Mouse (Mus musculus): Measurements from ENCODE around the gene Qsox2. TPM values are rescaled to one million over a fixed set of nuclear protein-coding genes. Genes with fewer than 3 reads are reported as not detected.
A peak's percentile ranks its signal among the peaks of the same experiment; 100 is the strongest.

Gene Qsox2
- polyA plus RNA-seq, 1 experiment from 2014 or later: 11.8 TPM

DNA sequence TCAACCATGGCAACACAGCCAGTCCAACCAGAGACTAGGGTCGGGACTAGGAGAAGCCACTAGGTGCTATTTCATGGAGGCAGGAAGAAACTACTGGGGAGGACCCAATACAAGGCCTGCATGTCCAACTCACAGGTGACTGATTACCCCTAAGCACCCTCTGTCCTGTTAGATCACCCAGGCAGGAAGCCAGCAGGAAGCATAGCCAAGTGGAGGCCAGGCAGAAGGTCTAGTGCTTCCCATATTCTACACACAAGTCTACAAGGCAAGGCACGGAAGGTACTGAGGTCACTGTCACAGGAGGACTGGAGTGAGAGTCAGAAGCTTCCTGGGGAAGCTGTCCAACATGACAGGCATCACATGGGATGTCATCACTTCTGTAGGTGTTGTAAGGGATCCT, 2.6 kb downstream of the Qsox2 start:
- Histone ChIP-seq H3K27ac (ENCODE audit: low read depth, low read length) (no peak overlapping the region), H3K4me3 (ENCODE audit: low read depth, low read length) (no peak overlapping the region)
- 71% methylated on average over 2 of the region's 2 CpGs for WGBS (ENCODE audit: insufficient replicate concordance)

DNA sequence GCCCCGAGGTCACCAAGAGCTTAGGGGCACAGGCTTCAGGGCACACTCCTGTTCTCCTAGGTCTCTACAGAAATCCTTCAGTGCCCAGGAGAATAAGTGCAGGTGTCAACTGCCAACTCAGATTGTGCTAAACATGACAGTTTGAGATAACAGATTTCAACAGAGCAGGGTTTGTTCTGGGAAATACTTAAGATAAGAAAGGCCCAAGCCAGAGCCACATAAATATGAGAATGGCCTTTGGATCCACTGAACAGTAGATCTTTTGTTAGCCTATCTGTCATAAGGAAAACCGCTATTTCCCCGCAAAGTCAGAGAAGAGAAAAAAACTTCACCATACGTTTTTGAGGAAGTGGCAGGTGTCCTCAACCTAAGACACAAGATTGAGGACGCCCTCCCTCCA, 3.1 kb downstream of the Qsox2 start:
- ATAC-seq (replicated peaks; ENCODE audit: insufficient number of reproducible peaks, low FRiP score, low TSS enrichment): no peak
- Histone ChIP-seq H3K4me3 (ENCODE audit: low read depth, low read length) (no peak overlapping the region), H3K4me2 (no peak overlapping the region; the same call in 1 of the 2 replicates), H3K36me3 (ENCODE audit: control insufficient read depth, insufficient read depth, low read length) (no peaks in the 10 kb centered on the region), H3K9ac (ENCODE audit: low read depth, low read length) (no peak overlapping the region), H3K9me3 (replicated peaks; ENCODE audit: control insufficient read depth, low read length) (no peaks in the 10 kb centered on the region), H3K27me3 (ENCODE audit: control insufficient read depth, insufficient read depth, low read length) (no peaks in the 10 kb centered on the region), H3K4me1 (ENCODE audit: control insufficient read depth, insufficient read depth, low read length) (peaks cover 24% of the 10 kb centered on the region), H3K27ac (ENCODE audit: low read depth, low read length) (no peak overlapping the region)
- WGBS (ENCODE audit: insufficient replicate concordance): 51% methylated on average over 5 of the region's 5 CpGs

More for the DNA sequence above, 2.6 kb downstream of the Qsox2 start:
- H3K9me3 ChIP-seq (replicated peaks; ENCODE audit: control insufficient read depth, low read length): no peaks in the 10 kb centered on the region
- no peaks in the 10 kb centered on the region for H3K27me3 ChIP-seq (ENCODE audit: control insufficient read depth, insufficient read depth, low read length)
- H3K4me2 ChIP-seq: no peak overlapping the region; the same call in 1 of the 2 replicates
- ATAC-seq (replicated peaks; ENCODE audit: insufficient number of reproducible peaks, low FRiP score, low TSS enrichment): no peak
- H3K9ac ChIP-seq (ENCODE audit: low read depth, low read length): no peak overlapping the region
- peaks cover 24% of the 10 kb centered on the region for H3K4me1 ChIP-seq (ENCODE audit: control insufficient read depth, insufficient read depth, low read length)
- no peaks in the 10 kb centered on the region for H3K36me3 ChIP-seq (ENCODE audit: control insufficient read depth, insufficient read depth, low read length)

DNA sequence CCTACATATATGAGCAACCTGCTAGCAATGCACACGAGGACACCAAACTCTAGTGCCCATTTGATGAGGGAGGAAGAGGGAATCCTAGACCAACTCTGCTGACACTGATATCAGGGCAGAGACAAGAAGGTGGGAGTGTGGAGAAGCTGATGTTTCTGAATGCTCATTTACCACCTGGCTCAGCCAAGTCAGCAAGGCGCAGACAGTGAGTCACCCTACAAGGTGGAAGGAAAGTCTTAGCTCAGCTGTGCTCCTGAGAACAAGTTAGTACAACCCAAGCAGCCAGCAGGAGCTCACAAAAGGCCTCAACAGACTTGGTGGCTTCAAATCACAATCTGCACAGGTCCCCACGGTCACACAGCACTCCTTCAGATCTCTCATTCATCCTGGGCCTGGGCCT, 6.0 kb downstream of the Qsox2 start:
- ATAC-seq (replicated peaks; ENCODE audit: insufficient number of reproducible peaks, low FRiP score, low TSS enrichment): no peak
- Histone ChIP-seq H3K4me3 (ENCODE audit: low read depth, low read length) (no peak overlapping the region), H3K4me1 (ENCODE audit: control insufficient read depth, insufficient read depth, low read length) (peaks cover 20% of the 10 kb centered on the region), H3K36me3 (ENCODE audit: control insufficient read depth, insufficient read depth, low read length) (no peaks in the 10 kb centered on the region), H3K27me3 (ENCODE audit: control insufficient read depth, insufficient read depth, low read length) (no peaks in the 10 kb centered on the region), H3K9ac (ENCODE audit: low read depth, low read length) (no peak overlapping the region), H3K9me3 (replicated peaks; ENCODE audit: control insufficient read depth, low read length) (no peaks in the 10 kb centered on the region), H3K27ac (ENCODE audit: low read depth, low read length) (no peak overlapping the region), H3K4me2 (no peak overlapping the region)
- WGBS (ENCODE audit: insufficient replicate concordance): 66% methylated on average over 3 of the region's 3 CpGs

DNA sequence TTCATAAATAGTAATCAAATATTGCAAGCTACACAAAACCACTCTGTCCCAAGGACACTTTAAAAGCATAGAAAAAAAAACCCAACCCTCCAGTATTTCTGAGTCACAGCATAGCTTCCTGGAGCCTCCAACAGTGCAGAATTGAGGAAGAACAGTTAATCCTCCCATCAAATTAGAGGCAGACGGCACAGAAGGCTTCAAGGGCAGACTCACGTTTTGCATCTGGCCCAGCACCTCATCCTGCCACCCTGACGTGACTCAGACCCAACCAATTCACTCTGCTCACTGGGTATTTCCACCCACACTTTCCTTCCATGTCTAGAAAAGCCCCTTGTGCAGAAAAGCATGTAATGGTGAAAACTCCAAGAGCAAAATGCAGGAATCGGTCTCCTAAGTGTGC, 7.1 kb downstream of the Qsox2 start:
- H3K27ac ChIP-seq (ENCODE audit: low read depth, low read length): no peak overlapping the region
- no peaks in the 10 kb centered on the region for H3K36me3 ChIP-seq (ENCODE audit: control insufficient read depth, insufficient read depth, low read length)
- no peak overlapping the region for H3K9ac ChIP-seq (ENCODE audit: low read depth, low read length)
- no peak overlapping the region for H3K4me2 ChIP-seq
- no peaks in the 10 kb centered on the region for H3K27me3 ChIP-seq (ENCODE audit: control insufficient read depth, insufficient read depth, low read length)
- H3K9me3 ChIP-seq (replicated peaks; ENCODE audit: control insufficient read depth, low read length): no peaks in the 10 kb centered on the region
- H3K4me3 ChIP-seq (ENCODE audit: low read depth, low read length): no peak overlapping the region
- peaks cover 17% of the 10 kb centered on the region for H3K4me1 ChIP-seq (ENCODE audit: control insufficient read depth, insufficient read depth, low read length)
- no peak for ATAC-seq (replicated peaks; ENCODE audit: insufficient number of reproducible peaks, low FRiP score, low TSS enrichment)
- WGBS (ENCODE audit: insufficient replicate concordance): 62% methylated on average over 4 of the region's 4 CpGs

DNA sequence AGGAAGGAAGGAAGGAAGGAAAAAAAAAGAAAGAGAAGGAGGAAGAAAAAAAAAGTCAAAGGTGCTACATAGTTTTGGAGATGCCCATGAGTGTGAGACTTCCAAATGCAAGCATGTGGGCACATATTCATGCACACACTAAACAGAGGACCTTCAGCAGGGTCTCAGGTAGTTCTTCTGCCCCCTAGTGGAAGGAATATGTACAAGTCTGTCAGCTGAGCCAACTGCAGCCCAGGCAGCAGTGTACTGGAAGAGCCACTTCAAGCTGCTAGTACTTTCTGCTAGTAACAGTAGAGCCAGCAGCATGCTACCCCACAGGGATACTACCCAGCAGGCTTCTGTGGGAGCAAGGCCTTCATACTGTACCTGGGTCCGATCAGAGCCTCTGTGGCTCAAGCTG, 9.5 kb downstream of the Qsox2 start:
- 0 out of 2 replicates have a peak, but pooled peaks have one; percentile 53 for ATAC-seq (replicated peaks; ENCODE audit: insufficient number of reproducible peaks, low FRiP score, low TSS enrichment)
- Histone ChIP-seq H3K9ac (ENCODE audit: low read depth, low read length) (no peak overlapping the region), H3K27me3 (ENCODE audit: control insufficient read depth, insufficient read depth, low read length) (no peaks in the 10 kb centered on the region), H3K9me3 (replicated peaks; ENCODE audit: control insufficient read depth, low read length) (no peaks in the 10 kb centered on the region), H3K4me1 (ENCODE audit: control insufficient read depth, insufficient read depth, low read length) (0 out of 2 replicates have a peak, but pooled peaks cover 2% of the 10 kb centered on the region), H3K4me2 (no peak overlapping the region), H3K36me3 (ENCODE audit: control insufficient read depth, insufficient read depth, low read length) (no peaks in the 10 kb centered on the region), H3K4me3 (ENCODE audit: low read depth, low read length) (no peak overlapping the region), H3K27ac (ENCODE audit: low read depth, low read length) (no peak overlapping the region)
- WGBS (ENCODE audit: insufficient replicate concordance): 70% methylated on average over 1 of the region's 1 CpGs

DNA sequence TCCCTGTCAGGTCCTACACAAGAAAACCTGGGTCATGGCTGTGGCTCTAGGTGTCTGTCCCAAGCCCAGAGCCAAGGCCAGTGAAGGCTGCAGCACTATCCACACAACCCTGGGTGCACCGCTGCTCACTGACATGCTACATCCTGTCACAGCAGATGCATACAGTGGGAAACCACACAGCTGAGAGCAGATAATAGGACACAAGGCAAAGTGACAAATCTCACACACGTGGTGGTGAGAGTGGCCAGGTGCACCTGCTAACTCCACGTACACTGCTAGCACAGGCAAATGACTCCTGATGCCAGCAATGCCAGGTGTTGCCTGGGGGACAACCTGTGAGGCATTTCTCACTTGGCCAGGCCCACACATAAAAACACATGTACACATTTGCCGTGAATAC, 12.1 kb downstream of the Qsox2 start:
- H3K4me3 ChIP-seq (ENCODE audit: low read depth, low read length): no peak overlapping the region
- no peak overlapping the region for H3K9ac ChIP-seq (ENCODE audit: low read depth, low read length)
- 83% methylated on average over 4 of the region's 4 CpGs for WGBS (ENCODE audit: insufficient replicate concordance)
- H3K27me3 ChIP-seq (ENCODE audit: control insufficient read depth, insufficient read depth, low read length): no peaks in the 10 kb centered on the region
- no peak for ATAC-seq (replicated peaks; ENCODE audit: insufficient number of reproducible peaks, low FRiP score, low TSS enrichment)
- no peaks in the 10 kb centered on the region for H3K36me3 ChIP-seq (ENCODE audit: control insufficient read depth, insufficient read depth, low read length)
- no peak overlapping the region for H3K27ac ChIP-seq (ENCODE audit: low read depth, low read length)
- no peaks in the 10 kb centered on the region for H3K9me3 ChIP-seq (replicated peaks; ENCODE audit: control insufficient read depth, low read length)
- H3K4me1 ChIP-seq (ENCODE audit: control insufficient read depth, insufficient read depth, low read length): no peaks in the 10 kb centered on the region
- no peak overlapping the region for H3K4me2 ChIP-seq

DNA sequence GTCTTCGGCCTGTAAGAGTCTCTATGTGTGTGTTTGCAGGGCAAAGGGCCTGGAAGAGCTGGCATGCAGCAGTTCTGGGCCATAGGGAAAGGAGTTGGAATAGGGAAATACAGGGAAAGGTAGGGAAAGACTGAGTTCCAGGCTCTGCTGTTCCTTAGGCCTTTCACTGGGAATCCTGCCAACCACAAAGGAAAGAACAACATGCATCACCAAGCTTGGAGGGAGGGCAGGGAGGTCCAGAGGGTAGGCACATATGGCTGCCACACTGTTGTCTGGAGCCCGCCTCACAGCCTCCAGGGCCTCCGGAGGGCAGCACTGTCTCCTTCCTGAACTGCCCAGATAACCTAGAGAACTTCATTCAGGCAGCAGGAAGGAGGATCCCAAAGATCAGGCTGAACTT, 13.4 kb downstream of the Qsox2 start:
- no peaks in the 10 kb centered on the region for H3K36me3 ChIP-seq (ENCODE audit: control insufficient read depth, insufficient read depth, low read length)
- 68% methylated on average over 3 of the region's 3 CpGs for WGBS (ENCODE audit: insufficient replicate concordance)
- no peak overlapping the region for H3K9ac ChIP-seq (ENCODE audit: low read depth, low read length)

DNA sequence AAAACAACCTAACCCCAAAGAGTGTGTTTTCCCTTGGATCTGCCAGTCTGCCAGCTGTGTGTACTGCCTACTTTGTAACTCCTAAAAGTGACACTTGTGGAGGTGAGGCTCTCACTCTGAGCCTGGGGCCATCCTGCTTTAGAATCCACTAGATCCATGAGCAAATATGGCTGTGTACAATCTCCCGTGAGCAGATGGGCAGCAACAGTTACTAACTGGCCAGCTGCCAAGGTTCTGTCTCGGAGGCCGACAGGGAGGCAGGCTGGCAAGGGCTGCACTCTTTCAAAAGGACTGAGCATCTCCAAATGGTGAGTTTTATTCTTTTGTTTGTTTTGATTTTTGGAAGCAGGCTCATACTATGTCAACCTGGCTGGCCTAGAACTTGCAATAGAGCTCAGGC, 22.8 kb downstream of the Qsox2 start:
- 23% methylated on average over 3 of the region's 3 CpGs for WGBS (ENCODE audit: insufficient replicate concordance)
- 0 out of 2 replicates have a peak, but pooled peaks cover 2% of the 10 kb centered on the region for H3K27me3 ChIP-seq (ENCODE audit: control insufficient read depth, insufficient read depth, low read length)
- H3K9ac ChIP-seq (ENCODE audit: low read depth, low read length): no peak overlapping the region
- H3K4me2 ChIP-seq: no peak overlapping the region
- no peaks in the 10 kb centered on the region for H3K4me1 ChIP-seq (ENCODE audit: control insufficient read depth, insufficient read depth, low read length)
- H3K4me3 ChIP-seq (ENCODE audit: low read depth, low read length): no peak overlapping the region
- no peak for ATAC-seq (replicated peaks; ENCODE audit: insufficient number of reproducible peaks, low FRiP score, low TSS enrichment)
- H3K9me3 ChIP-seq (replicated peaks; ENCODE audit: control insufficient read depth, low read length): no peaks in the 10 kb centered on the region
- peaks cover 16% of the 10 kb centered on the region for H3K36me3 ChIP-seq (ENCODE audit: control insufficient read depth, insufficient read depth, low read length)
- no peak overlapping the region for H3K27ac ChIP-seq (ENCODE audit: low read depth, low read length)

More for the DNA sequence above, 13.4 kb downstream of the Qsox2 start:
- no peaks in the 10 kb centered on the region for H3K27me3 ChIP-seq (ENCODE audit: control insufficient read depth, insufficient read depth, low read length)
- H3K4me2 ChIP-seq: no peak overlapping the region
- no peaks in the 10 kb centered on the region for H3K9me3 ChIP-seq (replicated peaks; ENCODE audit: control insufficient read depth, low read length)
- no peak for ATAC-seq (replicated peaks; ENCODE audit: insufficient number of reproducible peaks, low FRiP score, low TSS enrichment)
- no peaks in the 10 kb centered on the region for H3K4me1 ChIP-seq (ENCODE audit: control insufficient read depth, insufficient read depth, low read length)
- H3K27ac ChIP-seq (ENCODE audit: low read depth, low read length): no peak overlapping the region
- no peak overlapping the region for H3K4me3 ChIP-seq (ENCODE audit: low read depth, low read length)

DNA sequence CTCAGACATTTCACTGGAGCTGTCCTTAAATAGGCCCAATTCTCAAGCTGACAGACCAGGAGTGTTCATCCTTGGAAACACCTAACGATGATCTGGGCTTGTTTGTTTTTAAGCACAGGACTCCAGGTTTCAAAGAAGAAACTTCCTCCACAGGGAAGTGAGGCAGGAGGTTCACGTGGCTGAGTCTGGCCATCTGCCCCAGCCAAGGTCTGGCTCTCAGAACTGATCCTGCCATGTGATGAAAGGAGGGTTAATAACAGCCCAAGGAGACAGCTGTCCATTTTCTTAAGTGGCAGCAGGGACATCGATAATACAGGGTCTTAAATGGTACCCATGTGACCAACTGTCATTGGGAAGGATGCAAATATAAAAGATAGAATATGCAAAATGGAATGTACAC, 27.8 kb downstream of the Qsox2 start:
- H3K36me3 ChIP-seq (ENCODE audit: control insufficient read depth, insufficient read depth, low read length): peaks cover 11% of the 10 kb centered on the region
- peaks cover 37% of the 10 kb centered on the region for H3K27me3 ChIP-seq (ENCODE audit: control insufficient read depth, insufficient read depth, low read length)
- H3K4me3 ChIP-seq (ENCODE audit: low read depth, low read length): no peak overlapping the region
- peaks cover 3% of the 10 kb centered on the region; the same call in 1 of the 2 replicates for H3K4me1 ChIP-seq (ENCODE audit: control insufficient read depth, insufficient read depth, low read length)
- no peaks in the 10 kb centered on the region for H3K9me3 ChIP-seq (replicated peaks; ENCODE audit: control insufficient read depth, low read length)
- H3K9ac ChIP-seq (ENCODE audit: low read depth, low read length): no peak overlapping the region
- no peak overlapping the region for H3K27ac ChIP-seq (ENCODE audit: low read depth, low read length)
- H3K4me2 ChIP-seq: no peak overlapping the region
- WGBS (ENCODE audit: insufficient replicate concordance): 81% methylated on average over 3 of the region's 3 CpGs
- no peak for ATAC-seq (replicated peaks; ENCODE audit: insufficient number of reproducible peaks, low FRiP score, low TSS enrichment)
